Mouse (Mus musculus) hindbrain, embryonic 14.5 days (tissue): Measurements from ENCODE around the gene Apob. TPM values are rescaled to one million over a fixed set of nuclear protein-coding genes. Genes with fewer than 3 reads are reported as not detected.

Experiments used
- ATAC-seq: fragments of 200-750 bp; cut with Nextera tagmentation; 2 replicates; pipeline ENCODE4 v1.8.0; 2017; ENCODE audit warnings: moderate number of reproducible peaks, mild to moderate bottlenecking, moderate TSS enrichment, moderate library complexity; ENCODE audit not compliant: low FRiP score
- DNase-seq: peaks from one replicate; pipeline ENCODE4 v3.0.0-alpha.2; 2015; ENCODE audit warnings: low spot score
- H3K27ac ChIP-seq: fragments of 300-500 bp; sonication (generic); 2 replicates; pipeline ENCODE4 v1.5.1; 2014; ENCODE audit warnings: mild to moderate bottlenecking, moderate library complexity
- H3K27me3 ChIP-seq: fragments of 300-500 bp; sonication (generic); 2 replicates; pipeline ENCODE4 v1.6.1; 2014; ENCODE audit warnings: mild to moderate bottlenecking, low read length, mixed read lengths; ENCODE audit not compliant: control insufficient read depth, insufficient read depth
- H3K36me3 ChIP-seq: fragments of 300-500 bp; sonication (generic); replicated peaks from 2 replicates; pipeline ENCODE4 v1.6.1; 2014; ENCODE audit not compliant: control insufficient read depth, insufficient read depth
- H3K4me1 ChIP-seq: fragments of 300-500 bp; sonication (generic); replicated peaks from 2 replicates; pipeline ENCODE4 v1.6.1; 2014; ENCODE audit warnings: antibody characterized with exemption, low read length, mixed read lengths; ENCODE audit not compliant: control insufficient read depth, insufficient read depth
- H3K4me2 ChIP-seq: fragments of 300-500 bp; sonication (generic); replicated peaks from 2 replicates; pipeline ENCODE4 v1.6.1; 2014; ENCODE audit warnings: mild to moderate bottlenecking, moderate library complexity
- H3K4me3 ChIP-seq: fragments of 300-500 bp; sonication (generic); replicated peaks from 2 replicates; pipeline ENCODE4 v1.5.1; 2014; ENCODE audit warnings: mild to moderate bottlenecking, low read length
- H3K9ac ChIP-seq: fragments of 300-500 bp; sonication (generic); 2 replicates; pipeline ENCODE4 v1.6.1; 2014
- H3K9me3 ChIP-seq: fragments of 300-500 bp; sonication (generic); 2 replicates; pipeline ENCODE4 v1.6.1; 2016; ENCODE audit warnings: low read length; ENCODE audit not compliant: control insufficient read depth
- WGBS: fragments of 180-500 bp; shearing (Covaris S2); extraction: QIAGEN DNeasy Blood & Tissue Kit; methylation state at CpG from one replicate; pipeline ENCODE4 v1.1.7; 2014; 5-methylcytosine and 5-hydroxymethylcytosine counted together
- polyA plus RNA-seq: library from polyadenylated mRNA; unstranded; fragments of >200 nt; fragmentation: Nextera tagmentation; extraction: Ambion mirVana; gene quantifications from 2 replicates; pipeline ENCODE4 v1.2.1, GENCODE M21; 2014

The Apob gene
- polyA plus RNA-seq, 1 experiment from 2014 or later = 0.19 TPM

DNA sequence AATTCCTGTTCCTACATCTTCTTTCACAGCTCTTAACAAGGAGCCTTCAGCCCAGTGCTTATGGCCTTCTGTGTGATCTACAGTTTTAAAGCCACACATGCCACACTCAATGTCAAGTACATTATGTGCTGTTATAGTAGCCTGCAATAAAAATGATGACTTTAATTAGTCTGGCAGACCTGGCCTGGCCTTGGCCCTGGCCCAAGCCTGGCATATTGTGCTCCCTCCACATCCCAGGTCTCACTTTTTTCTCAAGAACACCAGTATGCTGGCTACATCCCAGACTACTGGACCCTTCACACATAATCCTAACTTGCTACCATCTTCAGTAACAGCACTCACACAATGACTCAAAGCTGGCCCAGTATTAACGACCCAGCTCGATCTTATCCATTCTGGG lies 5.7 kb upstream of the Apob start:
- DNase-seq (no peak), ATAC-seq (no peak)
- Histone ChIP-seq H3K27me3 (no peaks in the 10 kb centered on the region), H3K4me2 (no peak overlapping the region), H3K36me3 (no peaks in the 10 kb centered on the region), H3K4me1 (peaks cover 6% of the 10 kb centered on the region), H3K27ac (no peak overlapping the region), H3K9ac (no peak overlapping the region), H3K9me3 (no peaks in the 10 kb centered on the region), H3K4me3 (no peak overlapping the region)
- 93% methylated on average over 2 of the region's 2 CpGs for WGBS

- Histone ChIP-seq H3K9ac (no peak overlapping the region), H3K36me3 (no peaks in the 10 kb centered on the region), H3K9me3 (no peaks in the 10 kb centered on the region), H3K27ac (no peak overlapping the region), H3K4me2 (no peak overlapping the region), H3K27me3 (no peaks in the 10 kb centered on the region), H3K4me1 (peaks cover 6% of the 10 kb centered on the region), H3K4me3 (no peak overlapping the region)
- ATAC-seq (no peak; the same call in 1 of the 2 replicates), DNase-seq (no peak)
- WGBS = 31% methylated on average over 5 of the region's 5 CpGs
Measured at GRCm38 (mm10) chr12:7973773-7974322, 3.6 kb upstream of the Apob start.

- no peak overlapping the region for H3K27ac ChIP-seq
- peak; percentile 77; the same call in 1 of the 2 replicates for ATAC-seq
- 49% methylated on average over 13 of the region's 13 CpGs for WGBS
- no peak overlapping the region for H3K9ac ChIP-seq
- H3K36me3 ChIP-seq = no peaks in the 10 kb centered on the region
- peaks cover 6% of the 10 kb centered on the region for H3K4me1 ChIP-seq
- no peaks in the 10 kb centered on the region for H3K27me3 ChIP-seq
- no peak overlapping the region for H3K4me3 ChIP-seq
- no peaks in the 10 kb centered on the region for H3K9me3 ChIP-seq
- DNase-seq = peak; percentile 86
- peak overlapping the region; percentile 13; the same call in 1 of the 2 replicates for H3K4me2 ChIP-seq
Measured at GRCm38 (mm10) chr12:7978190-7978884, 889 bp downstream of the Apob start.

GRCm38 (mm10) chr12:7984411-7984810 lies 7.0 kb downstream of the Apob start:
- WGBS = 85% methylated on average over 1 of the region's 1 CpGs
- no peaks in the 10 kb centered on the region for H3K4me1 ChIP-seq
- no peak overlapping the region for H3K4me3 ChIP-seq
- no peaks in the 10 kb centered on the region for H3K36me3 ChIP-seq
- ATAC-seq = no peak
- DNase-seq = no peak
- no peak overlapping the region for H3K4me2 ChIP-seq
- H3K27ac ChIP-seq = no peak overlapping the region
- H3K27me3 ChIP-seq = no peaks in the 10 kb centered on the region
- H3K9me3 ChIP-seq = no peaks in the 10 kb centered on the region
- H3K9ac ChIP-seq = no peak overlapping the region

GRCm38 (mm10) chr12:7990804-7991203 lies 13.4 kb downstream of the Apob start:
- no peak for ATAC-seq
- 14% methylated on average over 3 of the region's 3 CpGs for WGBS
- Histone ChIP-seq H3K9me3 (no peaks in the 10 kb centered on the region), H3K4me2 (no peak overlapping the region), H3K27ac (no peak overlapping the region), H3K27me3 (no peaks in the 10 kb centered on the region), H3K4me1 (no peaks in the 10 kb centered on the region), H3K36me3 (no peaks in the 10 kb centered on the region), H3K4me3 (no peak overlapping the region), H3K9ac (no peak overlapping the region)
- peak; percentile 85 for DNase-seq

- Histone ChIP-seq H3K27me3 (no peaks in the 10 kb centered on the region), H3K27ac (no peak overlapping the region), H3K36me3 (no peaks in the 10 kb centered on the region), H3K9me3 (no peaks in the 10 kb centered on the region), H3K9ac (no peak overlapping the region), H3K4me3 (no peak overlapping the region), H3K4me1 (no peaks in the 10 kb centered on the region), H3K4me2 (no peak overlapping the region)
- WGBS = 44% methylated on average over 1 of the region's 1 CpGs
- ATAC-seq = no peak
- no peak for DNase-seq
Measured at GRCm38 (mm10) chr12:7991570-7991969, 14.1 kb downstream of the Apob start.

DNA sequence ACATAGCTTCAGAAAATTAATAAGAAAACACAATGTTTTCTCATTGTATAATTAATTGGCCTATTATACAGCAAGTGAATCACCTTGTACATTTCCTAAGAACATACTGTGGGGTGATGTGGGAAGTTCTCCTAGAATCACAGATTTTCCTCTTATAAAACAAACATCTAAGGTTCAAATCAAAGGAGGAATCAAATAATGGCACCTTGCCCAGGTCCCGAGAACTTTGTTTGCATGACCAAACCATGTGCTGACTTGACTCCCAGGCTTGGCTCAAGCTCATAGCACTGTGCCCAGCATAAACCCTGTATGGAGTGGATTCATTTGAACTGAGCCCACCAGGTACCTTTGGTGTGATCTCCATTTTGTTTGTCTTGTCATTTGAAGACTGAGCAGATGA lies 43.5 kb downstream of the Apob start:
- no peak for ATAC-seq
- Histone ChIP-seq H3K9ac (no peak overlapping the region), H3K9me3 (no peaks in the 10 kb centered on the region), H3K4me2 (no peak overlapping the region), H3K36me3 (no peaks in the 10 kb centered on the region), H3K27ac (no peak overlapping the region), H3K4me1 (no peaks in the 10 kb centered on the region), H3K27me3 (no peaks in the 10 kb centered on the region), H3K4me3 (no peak overlapping the region)
- no peak for DNase-seq
- 92% methylated on average over 1 of the region's 1 CpGs for WGBS

- WGBS = 96% methylated on average over 7 of the region's 7 CpGs
- Histone ChIP-seq H3K4me2 (no peak overlapping the region), H3K9me3 (no peaks in the 10 kb centered on the region), H3K36me3 (no peaks in the 10 kb centered on the region), H3K9ac (no peak overlapping the region), H3K4me1 (no peaks in the 10 kb centered on the region), H3K4me3 (no peak overlapping the region), H3K27ac (no peak overlapping the region), H3K27me3 (peaks cover 36% of the 10 kb centered on the region)
- ATAC-seq = no peak
- no peak for DNase-seq
Measured at GRCm38 (mm10) chr12:8029520-8029919, 52.1 kb downstream of the Apob start.

- Histone ChIP-seq H3K27ac (no peak overlapping the region), H3K9me3 (no peaks in the 10 kb centered on the region), H3K4me2 (no peak overlapping the region), H3K36me3 (no peaks in the 10 kb centered on the region), H3K4me3 (no peak overlapping the region), H3K9ac (no peak overlapping the region), H3K27me3 (peaks cover 42% of the 10 kb centered on the region), H3K4me1 (no peaks in the 10 kb centered on the region)
- DNase-seq (no peak), ATAC-seq (no peak)
- WGBS = 86% methylated on average over 2 of the region's 2 CpGs
Measured at GRCm38 (mm10) chr12:8030057-8030456, 52.6 kb downstream of the Apob start.
